Mouse (Mus musculus) heart, embryonic 14.5 days (tissue): ENCODE measurements around the gene Kcnk10. TPM values are rescaled to one million over a fixed set of nuclear protein-coding genes. Genes with fewer than 3 reads are reported as not detected.

Experiments
- ATAC-seq: fragments of 200-750 bp; cut with Nextera tagmentation; 2 replicates; pipeline ENCODE4 v1.8.0; 2017; ENCODE audit warnings: low read depth, moderate TSS enrichment; ENCODE audit not compliant: insufficient number of reproducible peaks, insufficient read depth, low FRiP score
- H3K27ac ChIP-seq, 2 experiments: fragments of 200-500 bp in 1 of 2; fragments of 300-500 bp in 1 of 2; sonication (generic) in 1 of 2; replicated peaks in 1 of 2; 2 replicates each; pipeline ENCODE4 v1.5.1; 2012 to 2014; ENCODE audit warnings: low read depth in 2 of 2, low read length in 2 of 2, control low read depth in 1 of 2, mild to moderate bottlenecking in 1 of 2, mixed read lengths in 1 of 2; ENCODE audit not compliant: control insufficient read depth in 1 of 2, insufficient read depth in 1 of 2
- H3K27me3 ChIP-seq: fragments of 300-500 bp; sonication (generic); 2 replicates; pipeline ENCODE4 v1.6.1; 2014; ENCODE audit warnings: mild to moderate bottlenecking, low read length, control low read depth; ENCODE audit not compliant: control insufficient read depth, insufficient read depth
- H3K36me3 ChIP-seq: fragments of 300-500 bp; sonication (generic); 2 replicates; pipeline ENCODE4 v1.6.1; 2014; ENCODE audit warnings: mild to moderate bottlenecking, control low read depth, low read length, mixed read lengths; ENCODE audit not compliant: control insufficient read depth, insufficient read depth
- H3K4me1 ChIP-seq, 2 experiments: fragments of 200-500 bp in 1 of 2; fragments of 300-500 bp in 1 of 2; sonication (generic) in 1 of 2; 2 replicates each; pipeline ENCODE4 v1.6.1; 2012 to 2014; ENCODE audit warnings: low read length in 2 of 2, control low read depth in 1 of 2, mixed read lengths in 1 of 2; ENCODE audit not compliant: control insufficient read depth in 2 of 2, insufficient read depth in 2 of 2
- H3K4me2 ChIP-seq: fragments of 300-500 bp; sonication (generic); 2 replicates; pipeline ENCODE4 v1.6.1; 2014; ENCODE audit warnings: mild to moderate bottlenecking, low read length
- H3K4me3 ChIP-seq, 2 experiments: fragments of 200-500 bp in 1 of 2; fragments of 300-500 bp in 1 of 2; sonication (generic) in 1 of 2; 2 replicates each; pipeline ENCODE4 v1.5.1; 2012 to 2014; ENCODE audit warnings: low read length in 2 of 2, mild to moderate bottlenecking in 2 of 2, control low read depth in 1 of 2, low read depth in 1 of 2, moderate library complexity in 1 of 2; ENCODE audit not compliant: control insufficient read depth in 1 of 2, insufficient read depth in 1 of 2
- H3K9ac ChIP-seq: fragments of 300-500 bp; sonication (generic); 2 replicates; pipeline ENCODE4 v1.6.1; 2014; ENCODE audit warnings: mild to moderate bottlenecking, low read length
- H3K9me3 ChIP-seq: fragments of 300-500 bp; sonication (generic); 2 replicates; pipeline ENCODE4 v1.6.1; 2016; ENCODE audit warnings: low read length, control low read depth; ENCODE audit not compliant: control insufficient read depth
- WGBS: fragments of 180-500 bp; shearing (Covaris S2); extraction: QIAGEN DNeasy Blood & Tissue Kit; methylation state at CpG from one replicate; pipeline ENCODE4 v1.1.7; 2014; 5-methylcytosine and 5-hydroxymethylcytosine counted together
- polyA plus RNA-seq: library from polyadenylated mRNA; unstranded; fragments of >200 nt; fragmentation: Nextera tagmentation; extraction: Ambion mirVana; gene quantifications from 2 replicates; pipeline ENCODE4 v1.2.1, GENCODE M21; 2014

Kcnk10 gene
- polyA plus RNA-seq, 1 experiment from 2014 or later: 0.26 TPM

DNA sequence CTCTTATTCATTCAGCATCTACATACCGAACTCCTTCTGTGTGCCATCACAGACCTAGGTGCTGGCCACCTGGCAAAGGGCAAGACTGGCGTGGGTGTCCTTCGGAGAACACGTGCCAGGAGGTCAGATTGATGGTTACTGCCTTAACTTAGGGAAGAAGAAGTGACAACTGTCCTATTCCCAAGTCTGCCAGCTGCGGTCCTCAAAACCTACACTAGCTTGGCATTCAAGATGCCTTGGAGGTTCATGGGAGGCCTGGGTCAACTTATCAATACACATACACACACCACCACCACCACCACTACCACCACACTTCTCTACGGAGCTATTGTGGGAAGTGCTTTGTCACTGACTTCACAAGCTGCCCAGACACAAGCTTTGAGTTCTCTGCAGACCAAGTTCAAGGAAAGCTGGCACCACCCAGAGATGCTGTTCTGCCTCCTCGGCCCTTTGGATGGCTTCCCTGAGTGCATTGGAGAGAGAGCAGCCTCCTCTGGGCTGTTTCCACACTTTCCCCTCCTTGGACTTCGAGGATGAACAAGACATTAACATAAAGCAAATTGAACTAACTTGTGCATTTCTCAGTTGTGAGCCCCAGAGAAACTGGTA lies 2.1 kb downstream of the Kcnk10 start:
- 68% methylated on average over 8 of the region's 8 CpGs for WGBS
- no peak for ATAC-seq
- Histone ChIP-seq H3K4me2 (no peak overlapping the region), H3K36me3 (no peaks in the 10 kb centered on the region), H3K27me3 (peaks cover 69% of the 10 kb centered on the region), H3K9ac (no peak overlapping the region), H3K9me3 (no peaks in the 10 kb centered on the region), H3K4me1 (peaks cover 0 to 6% of the 10 kb centered on the region in 2 experiments; a peak in 1 of 4 replicates), H3K27ac (no peak overlapping the region), H3K4me3 (no peak overlapping the region)

DNA sequence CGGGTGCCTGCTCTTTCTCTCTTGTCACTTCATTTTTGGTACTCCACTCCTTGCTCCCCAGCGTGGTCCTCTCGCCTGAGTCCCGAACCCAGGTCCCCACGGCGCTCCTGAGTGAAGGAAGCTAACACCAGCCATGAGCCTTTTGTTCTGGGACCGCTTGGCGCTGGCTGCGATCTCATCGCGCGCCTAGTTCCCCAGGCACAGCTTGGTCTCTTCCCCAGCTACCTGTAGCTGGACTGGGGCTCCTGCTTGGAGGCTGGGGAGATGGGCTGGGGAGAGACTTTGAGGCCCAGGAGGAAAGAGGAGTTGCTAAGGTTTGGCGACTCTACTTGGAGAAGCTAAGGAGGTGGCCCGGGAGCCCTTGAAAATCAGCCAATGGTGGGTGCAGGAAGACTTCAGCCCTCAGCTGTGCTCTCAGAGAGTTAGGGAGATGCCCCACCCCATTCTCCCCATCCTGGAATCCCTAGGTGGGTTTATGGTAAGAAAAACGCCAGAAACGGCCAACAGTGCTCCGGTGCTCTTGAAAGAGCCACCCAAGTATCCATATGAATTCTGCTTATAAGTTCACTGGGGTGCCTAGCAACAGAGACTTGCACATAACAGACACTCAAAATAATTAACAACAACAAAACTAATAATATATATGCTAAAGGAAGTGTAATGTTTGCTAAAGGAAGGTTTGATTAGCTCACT lies 2.8 kb downstream of the Kcnk10 start:
- Histone ChIP-seq H3K27me3 (peaks cover 73% of the 10 kb centered on the region), H3K4me1 (peaks cover 0 to 6% of the 10 kb centered on the region in 2 experiments; a peak in 1 of 4 replicates), H3K9ac (peak overlapping the region; percentile 67), H3K27ac (no peak overlapping the region), H3K4me2 (peak overlapping the region; percentile 99), H3K9me3 (no peaks in the 10 kb centered on the region), H3K36me3 (no peaks in the 10 kb centered on the region), H3K4me3 (peak overlapping the region; percentile 51 to 77)
- ATAC-seq: no peak
- WGBS: 12% methylated on average over 17 of the region's 17 CpGs

DNA sequence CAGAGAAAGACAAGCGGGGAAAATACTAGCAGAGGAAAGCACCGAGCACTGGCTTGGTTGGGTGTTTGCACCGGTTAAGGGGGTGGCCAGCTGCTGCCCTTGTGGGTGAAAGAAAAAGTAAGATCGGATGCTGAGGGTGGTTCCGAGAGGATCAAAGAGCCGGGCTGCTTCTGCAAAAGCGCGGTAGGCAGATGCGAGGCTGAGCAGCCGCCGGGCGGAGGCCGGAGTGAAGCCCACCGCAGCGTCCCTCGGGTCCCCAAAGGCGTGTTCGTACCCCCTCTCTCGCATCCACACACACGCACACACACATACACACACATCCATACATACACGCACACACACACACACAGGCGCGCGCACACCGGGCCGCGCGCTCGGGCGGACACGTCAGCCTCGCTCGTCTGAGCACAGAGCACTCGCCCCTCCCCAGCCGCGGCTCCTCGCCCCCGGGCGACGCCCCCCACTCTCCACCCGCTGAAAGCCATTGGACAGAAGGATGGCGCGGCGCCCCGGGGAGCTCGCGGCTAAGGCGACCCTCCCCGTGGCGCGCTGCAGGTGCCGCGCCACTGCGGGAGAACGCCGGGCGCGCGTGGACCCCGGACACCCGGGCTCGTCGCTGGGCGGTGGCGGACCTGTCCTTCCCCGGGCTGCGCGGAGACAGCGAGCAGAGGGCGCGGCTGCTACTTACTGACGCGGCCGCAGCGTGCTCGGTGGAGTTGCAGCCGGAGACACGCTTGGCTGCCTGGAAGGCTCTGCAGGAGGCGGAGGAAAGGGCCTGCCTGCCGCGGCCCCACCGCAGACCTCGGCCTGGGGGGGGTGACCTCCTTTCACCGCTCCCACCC lies 3.5 kb downstream of the Kcnk10 start:
- peak; percentile 60; the same call in 1 of the 2 replicates for ATAC-seq
- no peak overlapping the region for H3K27ac ChIP-seq
- peaks cover 67% of the 10 kb centered on the region for H3K27me3 ChIP-seq
- peak overlapping the region; percentile 99 for H3K4me2 ChIP-seq
- H3K9me3 ChIP-seq: no peaks in the 10 kb centered on the region
- peak overlapping the region; percentile 51 to 77 for H3K4me3 ChIP-seq
- H3K9ac ChIP-seq: peak overlapping the region; percentile 67
- peaks cover 0 to 6% of the 10 kb centered on the region in 2 experiments; a peak in 1 of 4 replicates for H3K4me1 ChIP-seq
- no peaks in the 10 kb centered on the region for H3K36me3 ChIP-seq
- WGBS: 0% methylated on average over 74 of the region's 84 CpGs

DNA sequence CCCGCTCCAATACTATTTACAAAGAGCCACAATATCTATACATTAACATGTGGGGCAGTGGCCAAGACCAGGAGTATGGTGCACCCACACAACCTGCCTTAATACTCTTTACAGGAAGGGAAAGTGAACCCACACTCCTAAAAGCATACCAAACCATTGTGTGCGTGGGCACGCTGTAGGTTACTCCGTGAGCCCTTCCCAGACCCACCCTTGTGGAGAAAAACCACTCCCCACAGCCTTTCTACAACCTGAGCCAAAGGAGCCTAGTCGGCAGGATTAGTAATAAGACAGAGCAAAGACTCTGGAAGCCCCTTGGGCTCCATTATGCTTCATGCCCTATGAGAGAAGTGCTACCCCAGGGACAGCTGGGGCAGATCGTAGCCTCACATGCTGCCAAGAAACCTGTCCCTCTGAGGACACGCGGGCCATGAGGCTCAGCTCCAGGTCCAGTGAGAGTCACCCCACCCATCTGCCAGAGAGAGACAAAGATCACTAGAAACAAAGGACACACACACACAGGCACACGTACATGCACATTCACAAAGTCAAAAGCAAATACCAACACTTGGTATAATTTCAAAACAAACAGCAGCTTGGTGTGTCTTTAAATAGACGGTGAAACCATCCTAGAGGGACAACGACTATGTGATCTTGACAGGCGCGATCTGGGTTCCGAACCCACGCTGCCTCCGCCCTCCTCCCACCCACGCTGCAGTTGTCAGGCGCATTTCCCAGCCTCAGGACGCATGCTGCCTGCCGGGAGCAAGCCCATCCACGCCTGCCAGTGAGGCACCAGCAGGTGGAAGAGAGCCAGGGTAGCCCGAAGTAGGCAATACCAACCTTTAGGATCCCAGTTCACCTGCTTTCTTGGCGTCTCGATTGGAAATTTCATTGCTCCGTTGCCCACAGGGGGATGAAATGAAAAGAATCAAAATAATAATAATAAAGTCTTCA lies 4.5 kb downstream of the Kcnk10 start:
- H3K4me2 ChIP-seq: peak overlapping the region; percentile 99
- WGBS: 23% methylated on average over 25 of the region's 25 CpGs
- peaks cover 62% of the 10 kb centered on the region for H3K27me3 ChIP-seq

DNA sequence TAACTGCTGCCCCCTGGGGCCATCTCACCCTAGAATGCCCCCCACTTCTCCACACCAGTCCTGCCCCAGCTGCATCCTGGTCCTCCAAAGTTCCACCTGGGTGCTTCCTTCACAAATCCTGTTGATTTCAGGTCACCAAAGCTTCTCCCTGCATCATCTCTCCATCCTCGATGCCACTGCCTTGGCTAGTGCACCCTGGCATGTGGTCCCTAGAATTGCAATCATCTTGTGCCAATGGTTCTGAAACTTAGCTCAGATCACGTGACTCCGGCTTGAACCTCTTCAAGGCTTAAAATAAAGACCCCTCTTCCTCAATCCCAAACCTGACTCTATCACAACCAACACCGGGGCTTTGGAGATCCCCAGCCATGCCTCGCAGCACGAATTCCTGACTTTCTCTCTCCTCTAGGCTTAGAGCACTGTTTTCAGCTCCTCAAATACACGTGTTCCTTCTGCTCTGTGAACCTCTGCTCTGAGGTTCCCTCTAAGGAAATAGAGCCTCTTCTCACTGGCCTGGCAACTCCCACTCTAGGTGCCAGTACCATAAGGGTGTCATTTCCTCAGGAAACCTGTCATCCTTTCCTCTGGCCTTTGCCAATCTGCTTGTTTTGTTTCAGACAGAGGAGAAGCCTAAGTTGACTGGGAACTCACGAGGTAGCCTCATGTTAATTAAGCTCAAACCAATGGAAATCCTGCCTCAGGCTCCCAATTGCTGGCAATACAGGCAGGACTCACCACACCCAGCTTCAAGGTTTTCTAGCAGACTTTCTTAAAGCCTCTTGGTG lies 6.0 kb downstream of the Kcnk10 start:
- H3K9me3 ChIP-seq: no peaks in the 10 kb centered on the region
- H3K9ac ChIP-seq: no peak overlapping the region
- peaks cover 0 to 6% of the 10 kb centered on the region in 2 experiments; a peak in 1 of 4 replicates for H3K4me1 ChIP-seq
- H3K27me3 ChIP-seq: peaks cover 56% of the 10 kb centered on the region
- no peak for ATAC-seq
- no peak overlapping the region for H3K27ac ChIP-seq
- no peak overlapping the region for H3K4me3 ChIP-seq
- no peaks in the 10 kb centered on the region for H3K36me3 ChIP-seq
- no peak overlapping the region for H3K4me2 ChIP-seq
- WGBS: 45% methylated on average over 8 of the region's 8 CpGs

More for the DNA sequence above, 4.5 kb downstream of the Kcnk10 start:
- ATAC-seq: no peak
- peaks cover 0 to 6% of the 10 kb centered on the region in 2 experiments; a peak in 1 of 4 replicates for H3K4me1 ChIP-seq
- H3K27ac ChIP-seq: no peak overlapping the region
- H3K9me3 ChIP-seq: no peaks in the 10 kb centered on the region
- H3K4me3 ChIP-seq: peak overlapping the region; percentile 51 to 77; a peak in 3 of 4 replicates
- H3K36me3 ChIP-seq: no peaks in the 10 kb centered on the region
- 0 out of 2 replicates have a peak overlapping the region, but pooled peaks have one; percentile 67 for H3K9ac ChIP-seq

DNA sequence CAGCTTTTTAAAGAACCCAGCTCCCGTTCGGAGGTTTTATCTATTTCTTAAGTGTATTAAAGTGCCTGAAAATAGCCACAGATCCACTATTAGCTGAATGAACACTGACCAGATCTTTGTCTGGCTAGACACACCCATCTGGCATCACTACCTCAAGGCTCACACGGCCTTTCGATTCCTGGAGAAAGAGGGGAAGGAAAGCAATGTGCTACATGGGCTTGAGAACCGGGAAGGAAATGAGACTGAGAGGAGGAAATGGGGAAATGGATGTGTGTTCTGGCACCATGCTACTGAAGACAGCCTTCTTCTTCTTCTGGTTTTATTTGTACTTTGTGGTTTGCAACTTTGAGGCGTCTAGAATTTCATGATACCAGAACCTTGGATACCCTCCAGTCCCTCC lies 8.7 kb downstream of the Kcnk10 start:
- H3K36me3 ChIP-seq: no peaks in the 10 kb centered on the region
- H3K9ac ChIP-seq: no peak overlapping the region
- WGBS: 60% methylated on average over 6 of the region's 6 CpGs
- H3K27me3 ChIP-seq: peaks cover 30% of the 10 kb centered on the region
- no peak overlapping the region for H3K4me2 ChIP-seq
- H3K4me1 ChIP-seq: peaks cover 0 to 3% of the 10 kb centered on the region in 2 experiments; a peak in 1 of 4 replicates
- H3K9me3 ChIP-seq: no peaks in the 10 kb centered on the region
- no peak for ATAC-seq
- H3K4me3 ChIP-seq: no peak overlapping the region
- H3K27ac ChIP-seq: no peak overlapping the region
